Mouse (Mus musculus) cortical plate, adult 2 months (tissue): ENCODE data around the gene Dhx40. TPM values are rescaled to one million over a fixed set of nuclear protein-coding genes. Genes with fewer than 3 reads are reported as not detected.
"Not testable (repeated sequence)": the region's sequence is repeated elsewhere in the genome, so short reads cannot be mapped to it uniquely, and the experiment has no call there.

Experiments
- H3K27ac ChIP-seq: fragments of 200-500 bp; 2 replicates; pipeline ENCODE4 v1.5.1; 2012; ENCODE audit warnings: low read length, control low read depth, inconsistent platforms; ENCODE audit not compliant: insufficient read depth
- H3K4me1 ChIP-seq: fragments of 200-500 bp; 2 replicates; pipeline ENCODE4 v1.6.1; 2011; ENCODE audit warnings: low read length; ENCODE audit not compliant: control insufficient read depth, insufficient read depth
- H3K4me3 ChIP-seq: fragments of 200-500 bp; 2 replicates; pipeline ENCODE4 v1.5.1; 2011; ENCODE audit warnings: mild to moderate bottlenecking, low read length, control low read depth; ENCODE audit not compliant: insufficient read depth
- CTCF ChIP-seq: fragments of 200-500 bp; IDR thresholded peaks from 2 replicates; pipeline ENCODE4 v1.5.1; 2011; ENCODE audit warnings: mild to moderate bottlenecking, control low read depth, low read length; ENCODE audit not compliant: insufficient read depth; ENCODE audit errors: extremely low read depth
- POLR2A ChIP-seq: fragments of 200-500 bp; IDR thresholded peaks from 2 replicates; pipeline ENCODE4 v1.6.1; 2011; ENCODE audit warnings: mild to moderate bottlenecking, low read length, control low read depth; ENCODE audit not compliant: insufficient read depth; ENCODE audit errors: extremely low read depth
- polyA plus RNA-seq: library from polyadenylated mRNA; depleted of rRNA; stranded (reverse); fragments of >200 nt; gene quantifications from 2 replicates; pipeline ENCODE4 v1.2.3, GENCODE M21; 2012

Gene Dhx40
- polyA plus RNA-seq, 1 experiment: 11.1 TPM

DNA sequence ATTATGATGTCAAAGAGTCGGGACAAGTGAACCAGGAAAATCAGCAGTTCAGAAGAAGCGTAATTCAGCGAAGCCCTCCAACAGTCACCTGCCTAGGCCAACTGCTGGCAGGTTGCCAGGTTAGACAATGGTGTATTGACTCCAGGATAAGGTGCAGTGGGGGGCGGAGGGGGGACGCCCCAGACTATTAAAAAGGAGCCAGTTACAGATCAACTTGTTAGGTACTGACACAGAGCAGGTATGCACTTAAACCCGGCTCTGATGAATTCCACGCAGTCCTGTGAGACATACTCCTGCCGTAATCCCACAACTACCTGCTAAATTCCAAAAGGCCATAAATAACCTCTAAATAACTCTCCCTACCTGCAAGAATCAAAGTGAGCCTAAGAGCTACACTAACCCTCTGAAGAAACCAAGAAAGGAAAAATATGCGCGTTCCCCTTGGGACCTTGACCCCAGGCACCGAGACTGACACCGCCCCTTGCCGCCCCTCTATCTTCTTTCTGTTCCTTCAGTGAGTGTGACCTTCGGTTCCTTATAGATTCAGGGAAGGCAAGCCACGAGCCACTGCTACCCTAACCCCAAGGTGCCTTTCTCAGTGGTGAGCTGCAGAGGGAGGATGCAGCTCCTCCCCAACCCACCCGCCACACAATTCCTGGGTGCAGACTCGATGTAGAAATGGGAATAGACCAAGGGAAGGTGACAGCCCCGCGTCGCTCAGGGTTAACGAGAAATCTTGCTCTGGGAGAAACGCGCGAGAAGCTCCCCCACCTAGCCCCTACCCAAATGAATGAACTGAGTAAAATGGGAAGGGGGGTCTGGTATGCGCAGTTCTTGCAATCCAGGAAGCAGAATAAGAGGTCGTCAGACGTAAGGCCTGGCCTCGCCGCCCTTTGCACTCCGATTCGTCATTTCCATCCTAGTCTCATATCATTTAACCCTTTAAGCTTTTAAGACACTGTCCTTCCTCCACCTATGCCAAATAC, 51.1 kb downstream of the Dhx40 start:
- no peak for TF ChIP-seq CTCF
- TF ChIP-seq POLR2A: peak; percentile 42; the same call in 1 of the 2 replicates
- H3K4me1 ChIP-seq: peaks cover 3% of the 10 kb centered on the region; the same call in 1 of the 2 replicates
- peak overlapping the region; percentile 95 for H3K27ac ChIP-seq
- peak overlapping the region; percentile 97 for H3K4me3 ChIP-seq

DNA sequence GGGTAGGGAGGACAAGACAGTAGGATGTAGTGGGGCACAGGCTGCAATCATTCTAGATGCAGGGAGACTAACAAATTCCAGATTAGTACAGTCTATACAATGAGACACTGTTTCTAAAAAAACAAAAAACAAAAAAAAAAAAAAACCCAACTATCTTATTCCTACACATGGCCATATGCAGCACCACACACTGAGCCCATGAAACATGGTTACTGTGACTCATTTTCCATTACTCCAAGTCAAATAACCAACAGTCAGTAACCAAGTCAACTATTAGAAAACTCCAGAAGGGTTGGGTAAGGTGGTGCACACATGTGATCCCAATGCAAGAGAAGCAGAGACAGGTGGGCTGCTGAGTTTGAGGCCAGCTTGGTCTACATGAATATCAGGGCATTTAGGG, 55.1 kb downstream of the Dhx40 start:
- Histone ChIP-seq H3K4me1 (peaks cover 3% of the 10 kb centered on the region; the same call in 1 of the 2 replicates), H3K4me3 (no peak overlapping the region), H3K27ac (no peak overlapping the region)
- TF ChIP-seq CTCF (no peak), POLR2A (no peak)

GRCm38 (mm10) chr11:86751010-86751409, 56.5 kb downstream of the Dhx40 start:
- H3K4me1 ChIP-seq: peaks cover 4% of the 10 kb centered on the region; the same call in 1 of the 2 replicates
- no peak overlapping the region for H3K27ac ChIP-seq
- no peak overlapping the region for H3K4me3 ChIP-seq
- no peak for TF ChIP-seq POLR2A
- no peak for TF ChIP-seq CTCF

- Histone ChIP-seq H3K4me3 (no peak overlapping the region), H3K27ac (no peak overlapping the region), H3K4me1 (peaks cover 7% of the 10 kb centered on the region; the same call in 1 of the 2 replicates)
- no peak for TF ChIP-seq POLR2A
- no peak for TF ChIP-seq CTCF
Observed at GRCm38 (mm10) chr11:86749776-86750423, 57.6 kb downstream of the Dhx40 start.

DNA sequence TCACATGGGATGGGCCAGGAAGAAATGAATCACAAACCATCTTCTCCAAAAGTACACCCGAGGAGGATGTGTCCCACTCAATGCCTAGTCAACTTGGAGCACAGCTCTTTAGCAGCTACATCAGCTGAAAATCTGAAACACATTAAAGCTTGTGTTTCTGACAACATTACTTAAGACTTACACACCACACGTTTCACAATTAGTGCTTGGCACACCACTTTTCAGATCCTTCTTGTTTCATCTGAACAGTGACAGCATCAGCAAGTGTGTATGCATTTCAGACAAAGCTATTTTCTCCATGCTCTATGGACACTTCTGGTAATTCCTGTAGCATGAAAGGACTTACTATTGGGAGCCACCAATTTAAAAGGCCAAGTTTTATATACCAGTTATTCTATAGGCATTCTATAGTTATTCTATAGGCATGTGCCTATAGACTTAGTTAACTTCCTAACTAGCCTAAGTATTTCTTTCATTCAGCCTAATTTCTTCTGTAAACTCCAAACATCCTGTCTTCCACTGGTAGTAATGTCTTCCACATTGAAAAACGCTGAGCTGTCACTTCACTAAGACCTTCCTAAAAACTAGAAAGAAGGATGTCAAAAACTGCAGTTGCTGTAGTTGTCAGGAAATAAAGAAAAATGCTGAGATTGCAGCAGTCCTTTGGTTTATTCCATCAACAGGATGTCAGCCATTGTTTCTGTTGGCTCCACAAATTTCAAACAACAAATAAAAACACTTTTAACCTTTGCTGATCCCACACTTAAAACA, 61.7 kb downstream of the Dhx40 start:
- no peak for TF ChIP-seq CTCF
- TF ChIP-seq POLR2A: no peak
- H3K27ac ChIP-seq: no peak overlapping the region
- H3K4me1 ChIP-seq: peaks cover 10% of the 10 kb centered on the region; the same call in 1 of the 2 replicates
- H3K4me3 ChIP-seq: no peak overlapping the region

DNA sequence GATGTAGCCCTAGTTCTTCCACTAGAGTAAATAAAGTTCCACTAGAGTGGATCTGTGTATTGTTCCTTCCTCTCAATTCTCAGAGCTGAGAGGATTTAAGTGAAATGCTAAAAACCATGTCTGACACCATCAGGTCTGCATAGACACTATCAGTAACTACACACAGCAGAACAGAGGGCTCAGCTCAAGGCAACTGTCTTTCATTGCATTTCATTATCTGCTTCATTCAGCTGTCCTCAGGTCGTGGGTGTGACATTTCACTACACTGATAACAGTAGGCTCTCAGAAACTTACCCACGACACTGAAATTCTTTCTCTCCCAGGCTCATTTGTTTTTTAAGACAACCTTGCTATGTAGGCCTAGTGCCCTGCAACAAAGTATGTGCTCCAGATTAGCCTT, 64.9 kb downstream of the Dhx40 start:
- TF ChIP-seq POLR2A: no peak
- TF ChIP-seq CTCF: no peak

GRCm38 (mm10) chr11:86741505-86741904, 66.0 kb downstream of the Dhx40 start:
- no peak overlapping the region for H3K27ac ChIP-seq
- TF ChIP-seq POLR2A (no peak), CTCF (no peak)
- peaks cover 8% of the 10 kb centered on the region; the same call in 1 of the 2 replicates for H3K4me1 ChIP-seq
- H3K4me3 ChIP-seq: no peak overlapping the region

More for the DNA sequence above, 64.9 kb downstream of the Dhx40 start:
- Histone ChIP-seq H3K4me3 (no peak overlapping the region), H3K27ac (no peak overlapping the region), H3K4me1 (peaks cover 10% of the 10 kb centered on the region; the same call in 1 of the 2 replicates)

DNA sequence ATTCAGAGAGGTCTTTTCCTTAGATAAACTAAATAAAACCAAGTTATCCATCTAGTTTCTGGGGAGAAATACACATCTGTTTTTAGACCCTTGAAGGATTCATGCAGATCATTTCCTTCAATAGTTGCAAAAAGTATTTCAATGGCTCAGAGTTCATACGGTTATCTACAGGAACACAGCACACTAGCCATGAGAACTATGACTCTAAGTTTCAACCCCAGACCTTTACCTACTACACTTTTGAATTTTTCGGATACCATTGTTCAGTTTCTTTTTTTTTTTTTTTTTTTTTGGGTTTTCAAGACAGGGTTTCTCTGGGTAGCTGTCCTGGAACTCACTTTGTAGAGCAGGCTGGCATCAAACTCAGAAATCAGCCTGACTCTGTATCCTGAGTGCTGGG, 68.1 kb downstream of the Dhx40 start:
- H3K4me1 ChIP-seq: peaks cover 7% of the 10 kb centered on the region

DNA sequence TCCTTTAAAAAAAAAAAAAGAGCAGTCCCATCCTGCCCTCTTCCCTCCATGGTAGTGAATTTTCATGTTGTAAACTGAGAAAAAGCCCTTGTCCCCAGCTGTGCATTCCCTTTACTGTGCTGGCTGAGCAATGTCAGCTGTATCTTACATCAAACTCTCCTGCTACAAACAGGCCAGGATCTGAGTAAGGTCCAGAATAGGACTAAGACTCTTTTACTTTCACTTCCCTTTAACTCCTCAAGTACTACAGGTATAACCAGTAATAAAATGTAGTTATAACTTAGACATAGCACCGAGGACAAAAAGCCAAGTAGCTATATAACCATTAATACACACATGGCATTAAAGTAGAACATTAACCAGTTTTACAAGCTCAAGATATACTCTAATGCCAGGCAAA, 68.6 kb downstream of the Dhx40 start:
- Histone ChIP-seq H3K4me1 (peaks cover 7% of the 10 kb centered on the region), H3K27ac (no peak overlapping the region), H3K4me3 (no peak overlapping the region)
- TF ChIP-seq POLR2A (no peak), CTCF (no peak)

More for the DNA sequence above, 68.1 kb downstream of the Dhx40 start:
- TF ChIP-seq CTCF (no peak), POLR2A (no peak)
- no peak overlapping the region for H3K4me3 ChIP-seq
- H3K27ac ChIP-seq: no peak overlapping the region

DNA sequence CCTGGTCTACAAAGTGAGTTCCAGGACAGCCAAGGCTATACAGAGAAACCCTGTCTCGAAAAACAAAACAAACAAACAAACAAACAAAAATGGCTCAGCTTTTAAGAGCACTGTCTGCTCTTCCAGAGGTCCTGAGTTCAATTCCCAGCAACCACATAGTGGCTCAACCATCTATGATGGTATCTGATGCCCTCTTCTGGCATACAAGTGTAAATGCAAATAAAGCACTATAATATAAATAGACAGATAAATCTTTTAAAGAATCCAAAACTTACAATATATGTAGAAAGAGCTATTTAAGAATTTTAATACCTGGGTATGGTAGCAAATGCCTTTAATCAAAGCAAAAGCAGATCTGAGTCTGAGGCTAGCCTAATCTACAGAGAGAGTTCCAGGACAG, 69.2 kb downstream of the Dhx40 start:
- H3K4me3 ChIP-seq, H3K4me1 ChIP-seq, H3K27ac ChIP-seq: not testable (repeated sequence)
